Mouse (Mus musculus): ENCODE results near the gene Riox2.

GRCm38 (mm10) chr16:59474788-59475187, 3.2 kb downstream of the Riox2 start:
- no peak for TF ChIP-seq POLR2A (IDR thresholded peaks at IDR 0.05; ENCODE audit: borderline replicate concordance, insufficient read depth, low read length)
- peak; percentile 57; the same call in 1 of the 2 replicates for TF ChIP-seq CTCF (IDR thresholded peaks at IDR 0.05; ENCODE audit: borderline replicate concordance, insufficient read depth, low read depth, low read length)

Measured in cerebellum, adult 2 months (tissue).